Mouse (Mus musculus) midbrain, embryonic 16.5 days (tissue): ENCODE measurements around the gene Pdzd2. TPM values are rescaled to one million over a fixed set of nuclear protein-coding genes. Genes with fewer than 3 reads are reported as not detected.

Experiments
- ATAC-seq: fragments of 200-750 bp; cut with Nextera tagmentation; 2 replicates; pipeline ENCODE4 v1.8.0; 2017; ENCODE audit warnings: moderate TSS enrichment
- H3K27ac ChIP-seq: fragments of 300-500 bp; sonication (generic); 2 replicates; pipeline ENCODE4 v1.5.1; 2014; ENCODE audit warnings: mild to moderate bottlenecking, low read length, mixed read lengths
- H3K27me3 ChIP-seq: fragments of 300-500 bp; sonication (generic); 2 replicates; pipeline ENCODE4 v1.6.1; 2014; ENCODE audit warnings: low read depth, low read length, mixed read lengths; ENCODE audit not compliant: control insufficient read depth, insufficient read depth
- H3K36me3 ChIP-seq: fragments of 300-500 bp; sonication (generic); 2 replicates; pipeline ENCODE4 v1.6.1; 2014; ENCODE audit warnings: mild to moderate bottlenecking, low read length, moderate library complexity, mixed read lengths; ENCODE audit not compliant: control insufficient read depth, insufficient read depth
- H3K4me1 ChIP-seq: fragments of 300-500 bp; sonication (generic); 2 replicates; pipeline ENCODE4 v1.6.1; 2014; ENCODE audit warnings: mild to moderate bottlenecking, low read length, mixed read lengths; ENCODE audit not compliant: control insufficient read depth, insufficient read depth
- H3K4me2 ChIP-seq: fragments of 300-500 bp; sonication (generic); 2 replicates; pipeline ENCODE4 v1.6.1; 2014; ENCODE audit warnings: mild to moderate bottlenecking, low read length, mixed read lengths
- H3K4me3 ChIP-seq: fragments of 300-500 bp; sonication (generic); 2 replicates; pipeline ENCODE4 v1.5.1; 2014; ENCODE audit warnings: low read depth, mild to moderate bottlenecking, low read length, moderate library complexity, mixed read lengths
- H3K9ac ChIP-seq: fragments of 300-500 bp; sonication (generic); 2 replicates; pipeline ENCODE4 v1.6.1; 2014; ENCODE audit warnings: low read depth, low read length, mixed read lengths
- H3K9me3 ChIP-seq: fragments of 300-500 bp; sonication (generic); replicated peaks from 2 replicates; pipeline ENCODE4 v1.6.1; 2014; ENCODE audit warnings: mild to moderate bottlenecking, low read length, mixed read lengths; ENCODE audit not compliant: control insufficient read depth, poor library complexity, severe bottlenecking
- WGBS: fragments of 180-500 bp; shearing (Covaris S2); extraction: QIAGEN DNeasy Blood & Tissue Kit; methylation state at CpG from one replicate; pipeline ENCODE4 v1.1.7; 2014; 5-methylcytosine and 5-hydroxymethylcytosine counted together
- polyA plus RNA-seq: library from polyadenylated mRNA; unstranded; fragments of >200 nt; fragmentation: Nextera tagmentation; extraction: Ambion mirVana; gene quantifications from 2 replicates; pipeline ENCODE4 v1.2.1, GENCODE M21; 2015

Gene Pdzd2
- polyA plus RNA-seq, 1 experiment from 2014 or later: 14.5 TPM

- ATAC-seq: no peak
- Histone ChIP-seq H3K4me3 (no peak overlapping the region), H3K9me3 (no peaks in the 10 kb centered on the region), H3K27ac (no peak overlapping the region), H3K9ac (no peak overlapping the region), H3K4me2 (no peak overlapping the region), H3K36me3 (no peaks in the 10 kb centered on the region), H3K4me1 (no peaks in the 10 kb centered on the region), H3K27me3 (no peaks in the 10 kb centered on the region)
- WGBS: 92% methylated on average over 1 of the region's 1 CpGs
Observed at GRCm38 (mm10) chr15:12432320-12432719, 307.4 kb downstream of the Pdzd2 start.

GRCm38 (mm10) chr15:12431684-12432083, 308.0 kb downstream of the Pdzd2 start:
- H3K27ac ChIP-seq: no peak overlapping the region
- ATAC-seq: no peak
- H3K4me1 ChIP-seq: no peaks in the 10 kb centered on the region
- no peaks in the 10 kb centered on the region for H3K27me3 ChIP-seq
- no peaks in the 10 kb centered on the region for H3K36me3 ChIP-seq
- WGBS: 84% methylated on average over 7 of the region's 7 CpGs
- H3K4me2 ChIP-seq: no peak overlapping the region
- no peak overlapping the region for H3K4me3 ChIP-seq
- H3K9me3 ChIP-seq: no peaks in the 10 kb centered on the region
- no peak overlapping the region for H3K9ac ChIP-seq

- H3K4me3 ChIP-seq: no peak overlapping the region
- no peak overlapping the region for H3K4me2 ChIP-seq
- no peak for ATAC-seq
- H3K4me1 ChIP-seq: no peaks in the 10 kb centered on the region
- H3K36me3 ChIP-seq: no peaks in the 10 kb centered on the region
- H3K9me3 ChIP-seq: no peaks in the 10 kb centered on the region
- H3K9ac ChIP-seq: no peak overlapping the region
- H3K27ac ChIP-seq: no peak overlapping the region
- WGBS: 80% methylated on average over 3 of the region's 3 CpGs
- no peaks in the 10 kb centered on the region for H3K27me3 ChIP-seq
Observed at GRCm38 (mm10) chr15:12431188-12431587, 308.5 kb downstream of the Pdzd2 start.

- H3K4me3 ChIP-seq: no peak overlapping the region
- no peaks in the 10 kb centered on the region for H3K9me3 ChIP-seq
- no peak for ATAC-seq
- WGBS: 62% methylated on average over 4 of the region's 4 CpGs
- no peaks in the 10 kb centered on the region for H3K4me1 ChIP-seq
- H3K9ac ChIP-seq: no peak overlapping the region
- no peaks in the 10 kb centered on the region for H3K36me3 ChIP-seq
- H3K27ac ChIP-seq: no peak overlapping the region
- no peak overlapping the region for H3K4me2 ChIP-seq
- no peaks in the 10 kb centered on the region for H3K27me3 ChIP-seq
Observed at GRCm38 (mm10) chr15:12430670-12431069, 309.1 kb downstream of the Pdzd2 start.

- Histone ChIP-seq H3K4me1 (no peaks in the 10 kb centered on the region), H3K4me3 (no peak overlapping the region), H3K27ac (no peak overlapping the region), H3K4me2 (no peak overlapping the region), H3K27me3 (no peaks in the 10 kb centered on the region), H3K9me3 (no peaks in the 10 kb centered on the region), H3K36me3 (no peaks in the 10 kb centered on the region), H3K9ac (no peak overlapping the region)
- WGBS: 86% methylated on average over 7 of the region's 7 CpGs
- no peak for ATAC-seq
Observed at GRCm38 (mm10) chr15:12429572-12430431, 309.9 kb downstream of the Pdzd2 start.

- H3K4me2 ChIP-seq: no peak overlapping the region
- WGBS: 81% methylated on average over 6 of the region's 6 CpGs
- no peaks in the 10 kb centered on the region for H3K4me1 ChIP-seq
- H3K27ac ChIP-seq: no peak overlapping the region
- H3K27me3 ChIP-seq: no peaks in the 10 kb centered on the region
- H3K36me3 ChIP-seq: no peaks in the 10 kb centered on the region
- no peak for ATAC-seq
- H3K9ac ChIP-seq: no peak overlapping the region
- H3K4me3 ChIP-seq: no peak overlapping the region
- H3K9me3 ChIP-seq: no peaks in the 10 kb centered on the region
Observed at GRCm38 (mm10) chr15:12427818-12428217, 311.9 kb downstream of the Pdzd2 start.

- 86% methylated on average over 6 of the region's 6 CpGs for whole genome bisulfite sequencing
Observed at GRCm38 (mm10) chr15:12426342-12426741, 313.4 kb downstream of the Pdzd2 start.

GRCm38 (mm10) chr15:12425049-12425627, 314.6 kb downstream of the Pdzd2 start:
- H3K4me1 ChIP-seq: no peaks in the 10 kb centered on the region

More at GRCm38 (mm10) chr15:12426342-12426741, 313.4 kb downstream of the Pdzd2 start:
- no peak overlapping the region for H3K4me3 ChIP-seq
- H3K4me1 ChIP-seq: no peaks in the 10 kb centered on the region
- H3K36me3 ChIP-seq: no peaks in the 10 kb centered on the region
- H3K27me3 ChIP-seq: no peaks in the 10 kb centered on the region
- H3K4me2 ChIP-seq: no peak overlapping the region
- H3K27ac ChIP-seq: no peak overlapping the region
- ATAC-seq: no peak
- no peaks in the 10 kb centered on the region for H3K9me3 ChIP-seq
- H3K9ac ChIP-seq: no peak overlapping the region

GRCm38 (mm10) chr15:12424187-12424586, 315.5 kb downstream of the Pdzd2 start:
- Histone ChIP-seq H3K4me3 (no peak overlapping the region), H3K4me1 (no peaks in the 10 kb centered on the region), H3K36me3 (no peaks in the 10 kb centered on the region), H3K9ac (no peak overlapping the region), H3K27me3 (no peaks in the 10 kb centered on the region), H3K9me3 (no peaks in the 10 kb centered on the region), H3K27ac (no peak overlapping the region), H3K4me2 (no peak overlapping the region)
- no peak for ATAC-seq
- 52% methylated on average over 5 of the region's 5 CpGs for WGBS

More at GRCm38 (mm10) chr15:12425049-12425627, 314.6 kb downstream of the Pdzd2 start:
- ATAC-seq: no peak
- WGBS: 46% methylated on average over 13 of the region's 13 CpGs
- no peaks in the 10 kb centered on the region for H3K9me3 ChIP-seq
- no peaks in the 10 kb centered on the region for H3K27me3 ChIP-seq
- no peak overlapping the region for H3K4me2 ChIP-seq
- no peak overlapping the region for H3K9ac ChIP-seq
- no peak overlapping the region for H3K4me3 ChIP-seq
- H3K27ac ChIP-seq: no peak overlapping the region
- H3K36me3 ChIP-seq: no peaks in the 10 kb centered on the region
